ENCODE assay signal across 8 mouse cellular contexts in the genomic region with DNA sequence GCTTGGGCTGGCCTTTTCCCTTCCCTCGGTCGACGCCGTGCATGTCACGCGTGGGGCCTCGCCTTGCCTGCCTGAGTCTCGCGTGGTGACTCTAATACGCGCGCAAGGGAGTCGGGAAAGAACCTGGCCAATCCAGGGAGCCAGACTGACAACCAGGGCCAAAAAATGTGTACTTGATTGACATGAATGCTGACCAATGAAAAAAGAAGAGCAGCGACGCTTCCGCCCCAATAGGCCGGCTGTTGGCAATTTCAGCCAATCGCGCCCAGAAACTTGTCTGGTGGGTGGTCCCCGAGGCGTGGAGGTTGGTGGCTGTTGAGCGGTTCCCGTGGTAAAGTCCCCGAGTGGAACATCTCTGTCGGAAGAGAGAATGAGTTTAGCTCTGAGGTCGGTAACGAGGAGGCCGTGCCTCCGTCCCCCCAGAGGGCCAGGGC. TPM values are rescaled to one million over a fixed set of nuclear protein-coding genes. Genes with fewer than 3 reads are reported as not detected.
DNase-seq lines count a peak whose midpoint lies in the region; ATAC-seq lines count a peak whose summit lies in the region.

A gene (plus strand): TSS at position 107 of the 434 bp plus-strand sequence.

- H3K4me3 ChIP-seq in embryonic facial prominence, embryonic 10.5 days: peak within 1 kb of the TSS; percentile 85
- H3K4me3 ChIP-seq in intestine, embryonic 16.5 days (ENCODE audit: low read length): peak within 1 kb of the TSS; percentile 72

- H3K9me3 ChIP-seq in embryonic facial prominence, embryonic 10.5 days: no peaks in the 10 kb centered on the region
- no peaks in the 10 kb centered on the region for H3K9me3 ChIP-seq in intestine, embryonic 16.5 days (ENCODE audit: control insufficient read depth, low read length)

- peak; percentile 87 for DNase-seq in 3134 (ENCODE audit: extremely low read depth, insufficient read length, low spot score)
- peak; percentile 94 for DNase-seq in adrenal gland, postnatal 14 days
- peak; percentile 93 for DNase-seq in embryonic facial prominence, embryonic 10.5 days (ENCODE audit: low spot score)
- peak; percentile 87 for DNase-seq in gonadal fat pad, adult 2 months (ENCODE audit: low read depth)
- peak; percentile 91 to 98 for DNase-seq in left cerebral cortex, postnatal 25 days (ENCODE audit: low spot score in 2 of 2)
- peak; percentile 97 for DNase-seq in mesoderm, embryonic 11.5 days (ENCODE audit: low read depth, low spot score)
- peak; percentile 86 for DNase-seq in right cerebral cortex, postnatal 4 days

- H3K27me3 ChIP-seq in embryonic facial prominence, embryonic 10.5 days (replicated peaks; ENCODE audit: low read depth, poor library complexity, severe bottlenecking): no peaks in the 10 kb centered on the region
- no peaks in the 10 kb centered on the region for H3K27me3 ChIP-seq in intestine, embryonic 16.5 days (replicated peaks; ENCODE audit: control insufficient read depth, insufficient read depth, low read length)

- intact Hi-C loops in left cerebral cortex, postnatal 25 days (cut with DNase I): loop anchor here (1.0 to 10.0 kb wide), 7 partner anchors 126 to 1934 kb away; a partner anchor contains a TSS

- peak within 1 kb of the TSS; percentile 98 for H3K27ac ChIP-seq in embryonic facial prominence, embryonic 10.5 days (replicated peaks)
- peak within 1 kb of the TSS; percentile 96 for H3K27ac ChIP-seq in intestine, embryonic 16.5 days (ENCODE audit: low read length)

- peak within 1 kb of the TSS; percentile 84 for H3K9ac ChIP-seq in intestine, embryonic 16.5 days (ENCODE audit: low read depth, low read length)

- ATAC-seq in intestine, embryonic 16.5 days: peak; percentile 96

- peaks cover 24% of the 10 kb centered on the region for H3K4me1 ChIP-seq in embryonic facial prominence, embryonic 10.5 days
- no peaks in the 10 kb centered on the region; the same call in 1 of the 2 replicates for H3K4me1 ChIP-seq in intestine, embryonic 16.5 days (ENCODE audit: control insufficient read depth, insufficient read depth, low read length)

- peak within 1 kb of the TSS; percentile 75 for H3K4me2 ChIP-seq in intestine, embryonic 16.5 days (ENCODE audit: low read depth, low read length)

- H3K36me3 ChIP-seq in embryonic facial prominence, embryonic 10.5 days (replicated peaks): peaks cover 20% of the 10 kb centered on the region
- H3K36me3 ChIP-seq in intestine, embryonic 16.5 days (ENCODE audit: control insufficient read depth, insufficient read depth, low read length): 0 out of 2 replicates have a peak, but pooled peaks cover 5% of the 10 kb centered on the region

- WGBS in embryonic facial prominence, embryonic 10.5 days: under 1% methylated on average over 29 of the region's 29 CpGs
- under 1% methylated on average over 29 of the region's 29 CpGs for WGBS in intestine, embryonic 16.5 days

RNA-seq across cellular contexts. Expression of the gene that starts here (rescaled TPM):
- 119 and 128 TPM in 2 replicates for total RNA-seq in adrenal gland, postnatal 14 days (2021)
- polyA plus RNA-seq in embryonic facial prominence, embryonic 10.5 days (2016; fragmentation: Nextera tagmentation; extraction: Ambion mirVana): 206 and 249 TPM in 2 replicates
- 9.4 and 16.4 TPM in 2 replicates for polyA plus RNA-seq in gonadal fat pad, adult 2 months (2012; rRNA removed)
- 142 and 164 TPM in 2 replicates for polyA plus RNA-seq in intestine, embryonic 16.5 days (2015; fragmentation: Nextera tagmentation; extraction: Ambion mirVana)
- total RNA-seq in left cerebral cortex, postnatal 25 days (2021): 100 to 1,000 TPM; 117 to 121 TPM

Comparison
In these comparisons a context has a peak if more than half of its experiments do, and no peak if none do; other contexts are left out.
1. Peak in every context shown above with its lines: DNase-seq, ATAC-seq, H3K4me3 ChIP-seq and H3K27ac ChIP-seq.